Mouse (Mus musculus) heart, adult 2 months (tissue): ENCODE results near the gene Trappc11.
A peak's percentile ranks its signal among the peaks of the same experiment; 100 is the strongest.

ENCODE experiments used
- CTCF ChIP-seq: fragments of 200-600 bp; IDR thresholded peaks from 2 replicates; pipeline ENCODE4 v1.8.1; 2022; ENCODE audit warnings: antibody characterized with exemption, mild to moderate bottlenecking, moderate library complexity
- EP300 ChIP-seq: fragments of 200-500 bp; IDR thresholded peaks from 2 replicates; pipeline ENCODE4 v1.6.1; 2011; ENCODE audit warnings: low read depth, low read length, control low read depth; ENCODE audit not compliant: insufficient read depth

- TF ChIP-seq CTCF (no peak), EP300 (0 out of 2 replicates have a peak, but pooled peaks have one; percentile 32)
Observed at GRCm38 (mm10) chr8:47461650-47462049, 71.6 kb downstream of the Trappc11 start.
